Mouse (Mus musculus) myocyte (in vitro differentiated cells): ENCODE measurements around the gene Art3.

Experiments used
- E2F4 ChIP-seq: IDR thresholded peaks from one replicate; pipeline ENCODE4 v1.6.1; 2011; ENCODE audit warnings: mild to moderate bottlenecking, control low read depth, moderate library complexity; ENCODE audit not compliant: insufficient read depth
- MAX ChIP-seq: IDR thresholded peaks from one replicate; pipeline ENCODE4 v1.6.1; 2011; ENCODE audit warnings: low read depth, mild to moderate bottlenecking, control low read depth
- POLR2A ChIP-seq: IDR thresholded peaks from one replicate; pipeline ENCODE4 v1.6.1; 2011; ENCODE audit warnings: low read depth, mild to moderate bottlenecking, control low read depth, moderate library complexity; ENCODE audit not compliant: insufficient read length
- USF1 ChIP-seq: IDR thresholded peaks from one replicate; pipeline ENCODE4 v1.6.1; 2011; ENCODE audit warnings: low read depth, mild to moderate bottlenecking, control low read depth, moderate library complexity

GRCm38 (mm10) chr5:92411461-92412140 lies 80.0 kb downstream of the Art3 start:
- no peak for TF ChIP-seq POLR2A
- TF ChIP-seq MAX = no peak
- TF ChIP-seq USF1 = no peak
- no peak for TF ChIP-seq E2F4
